Mouse (Mus musculus): ENCODE data around the gene Map4k3. TPM values are rescaled to one million over a fixed set of nuclear protein-coding genes. Genes with fewer than 3 reads are reported as not detected.

Map4k3 gene
- polyA plus RNA-seq, 1 experiment from 2014 or later, result 28.8 TPM

- H3K9ac ChIP-seq (replicated peaks; ENCODE audit: low read depth, low read length), result no peak overlapping the region
- no peaks in the 10 kb centered on the region for H3K4me1 ChIP-seq (replicated peaks; ENCODE audit: control insufficient read depth, insufficient read depth, low read length)
- ATAC-seq, result no peak
- H3K4me3 ChIP-seq (replicated peaks; ENCODE audit: low read length), result no peak overlapping the region
- no peaks in the 10 kb centered on the region for H3K27me3 ChIP-seq (replicated peaks; ENCODE audit: control insufficient read depth, insufficient read depth, low read length)
- H3K4me2 ChIP-seq (ENCODE audit: low read length), result no peak overlapping the region
- no peak overlapping the region for H3K27ac ChIP-seq (ENCODE audit: low read length)
- H3K36me3 ChIP-seq (ENCODE audit: control insufficient read depth, insufficient read depth), result no peaks in the 10 kb centered on the region
- H3K9me3 ChIP-seq (ENCODE audit: control insufficient read depth, low read length), result no peaks in the 10 kb centered on the region
- WGBS, result 74% methylated on average over 11 of the region's 11 CpGs
Measured at GRCm38 (mm10) chr17:80676859-80677535, 51.3 kb downstream of the Map4k3 start.

GRCm38 (mm10) chr17:80676211-80676610, 52.1 kb downstream of the Map4k3 start:
- no peak overlapping the region for H3K4me2 ChIP-seq (ENCODE audit: low read length)
- no peak for ATAC-seq
- no peaks in the 10 kb centered on the region for H3K4me1 ChIP-seq (replicated peaks; ENCODE audit: control insufficient read depth, insufficient read depth, low read length)
- H3K27me3 ChIP-seq (replicated peaks; ENCODE audit: control insufficient read depth, insufficient read depth, low read length), result no peaks in the 10 kb centered on the region
- no peak overlapping the region for H3K27ac ChIP-seq (ENCODE audit: low read length)
- H3K9me3 ChIP-seq (ENCODE audit: control insufficient read depth, low read length), result no peaks in the 10 kb centered on the region
- H3K9ac ChIP-seq (replicated peaks; ENCODE audit: low read depth, low read length), result no peak overlapping the region
- H3K36me3 ChIP-seq (ENCODE audit: control insufficient read depth, insufficient read depth), result no peaks in the 10 kb centered on the region
- WGBS, result 40% methylated on average over 2 of the region's 2 CpGs
- no peak overlapping the region for H3K4me3 ChIP-seq (replicated peaks; ENCODE audit: low read length)

DNA sequence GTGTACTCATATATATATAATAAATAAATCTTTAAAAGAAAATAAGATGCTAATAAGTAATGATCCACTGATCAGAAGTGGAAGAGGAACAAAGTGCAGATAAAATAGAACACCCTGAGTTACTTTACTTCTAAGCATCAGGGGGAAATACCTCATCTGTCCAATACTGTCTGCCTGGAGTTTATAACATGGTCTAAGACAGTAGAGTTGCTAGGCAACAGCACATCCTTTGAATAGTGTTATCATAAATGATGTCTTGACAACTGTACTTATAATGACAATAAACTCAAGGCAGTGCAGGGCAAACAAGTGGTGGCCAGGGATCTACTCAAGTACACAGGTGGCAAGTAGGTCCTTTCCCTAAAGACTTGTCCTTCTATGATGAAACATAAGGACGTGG, 57.9 kb downstream of the Map4k3 start:
- no peaks in the 10 kb centered on the region for H3K36me3 ChIP-seq (ENCODE audit: control insufficient read depth, insufficient read depth)
- H3K27me3 ChIP-seq (replicated peaks; ENCODE audit: control insufficient read depth, insufficient read depth, low read length), result no peaks in the 10 kb centered on the region
- 93% methylated on average over 1 of the region's 1 CpGs for WGBS
- no peaks in the 10 kb centered on the region for H3K9me3 ChIP-seq (ENCODE audit: control insufficient read depth, low read length)
- H3K4me1 ChIP-seq (replicated peaks; ENCODE audit: control insufficient read depth, insufficient read depth, low read length), result no peaks in the 10 kb centered on the region
- H3K9ac ChIP-seq (replicated peaks; ENCODE audit: low read depth, low read length), result no peak overlapping the region
- H3K4me2 ChIP-seq (ENCODE audit: low read length), result no peak overlapping the region
- ATAC-seq, result no peak
- no peak overlapping the region for H3K27ac ChIP-seq (ENCODE audit: low read length)
- no peak overlapping the region for H3K4me3 ChIP-seq (replicated peaks; ENCODE audit: low read length)

DNA sequence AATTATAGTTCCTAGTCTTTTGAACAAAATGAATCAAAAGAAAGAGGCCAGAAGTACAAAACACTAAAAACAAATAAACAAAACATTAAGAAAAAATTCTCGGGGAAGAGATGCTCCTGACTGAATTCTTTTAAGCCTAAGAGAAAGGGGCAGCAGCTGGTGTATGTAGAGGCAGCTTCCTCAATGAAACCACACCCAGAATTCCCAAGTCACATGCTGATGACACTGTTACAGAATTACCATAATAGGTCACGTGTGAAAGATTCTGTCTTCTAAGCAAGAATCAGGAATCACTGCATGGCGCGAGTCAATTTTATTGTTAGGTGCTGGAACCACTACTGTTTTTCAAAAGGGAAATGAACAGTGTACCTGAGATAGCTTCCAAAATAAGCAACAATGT, 64.7 kb downstream of the Map4k3 start:
- no peak overlapping the region for H3K4me3 ChIP-seq (replicated peaks; ENCODE audit: low read length)
- 82% methylated on average over 4 of the region's 4 CpGs for WGBS
- H3K4me1 ChIP-seq (replicated peaks; ENCODE audit: control insufficient read depth, insufficient read depth, low read length), result peaks cover 14% of the 10 kb centered on the region
- no peaks in the 10 kb centered on the region; the same call in 1 of the 2 replicates for H3K36me3 ChIP-seq (ENCODE audit: control insufficient read depth, insufficient read depth)
- H3K9ac ChIP-seq (replicated peaks; ENCODE audit: low read depth, low read length), result no peak overlapping the region
- ATAC-seq, result no peak
- no peak overlapping the region for H3K27ac ChIP-seq (ENCODE audit: low read length)
- H3K9me3 ChIP-seq (ENCODE audit: control insufficient read depth, low read length), result no peaks in the 10 kb centered on the region
- no peak overlapping the region for H3K4me2 ChIP-seq (ENCODE audit: low read length)
- H3K27me3 ChIP-seq (replicated peaks; ENCODE audit: control insufficient read depth, insufficient read depth, low read length), result no peaks in the 10 kb centered on the region

DNA sequence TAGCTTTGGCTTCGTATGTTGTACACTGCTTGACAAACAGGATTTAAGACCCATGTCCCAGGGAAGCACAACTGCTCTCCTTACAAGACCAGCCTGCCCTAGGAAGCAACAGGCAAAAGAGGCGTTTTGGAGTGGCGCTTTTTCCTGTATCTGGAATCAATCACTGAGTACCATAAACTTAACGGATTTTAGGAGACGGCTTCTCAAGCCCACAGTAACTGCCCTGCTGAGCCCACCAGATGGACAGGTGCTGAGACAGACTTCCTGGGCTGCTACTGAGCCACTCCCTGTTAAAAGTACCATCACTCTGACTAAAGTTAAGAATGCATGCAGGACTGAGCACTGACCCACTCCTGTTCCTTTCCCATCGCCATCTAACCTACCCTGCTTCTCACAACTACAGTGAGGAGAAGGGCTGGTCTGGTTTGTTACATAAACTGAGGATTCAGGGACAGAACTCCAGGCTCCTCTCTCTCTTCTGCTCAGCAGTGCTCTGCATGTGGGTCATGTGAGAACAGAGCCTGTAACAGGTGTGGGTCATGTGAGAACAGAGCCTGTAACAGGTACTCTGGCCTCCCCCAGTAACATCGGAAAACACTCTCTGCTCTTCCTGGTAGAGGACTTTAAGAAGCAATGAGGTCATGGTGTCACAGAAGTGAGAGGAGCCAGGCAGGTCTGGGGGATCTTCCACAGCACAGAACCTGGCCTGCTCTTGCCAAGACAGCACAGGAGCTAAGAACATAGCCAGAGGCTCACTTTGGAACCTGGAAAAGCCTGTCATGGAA, 65.3 kb downstream of the Map4k3 start:
- no peak overlapping the region for H3K9ac ChIP-seq (replicated peaks; ENCODE audit: low read depth, low read length)
- H3K4me3 ChIP-seq (replicated peaks; ENCODE audit: low read length), result no peak overlapping the region
- H3K27me3 ChIP-seq (replicated peaks; ENCODE audit: control insufficient read depth, insufficient read depth, low read length), result no peaks in the 10 kb centered on the region
- no peaks in the 10 kb centered on the region for H3K9me3 ChIP-seq (ENCODE audit: control insufficient read depth, low read length)
- ATAC-seq, result no peak
- H3K27ac ChIP-seq (ENCODE audit: low read length), result no peak overlapping the region
- peaks cover 14% of the 10 kb centered on the region for H3K4me1 ChIP-seq (replicated peaks; ENCODE audit: control insufficient read depth, insufficient read depth, low read length)
- no peaks in the 10 kb centered on the region; the same call in 1 of the 2 replicates for H3K36me3 ChIP-seq (ENCODE audit: control insufficient read depth, insufficient read depth)
- H3K4me2 ChIP-seq (ENCODE audit: low read length), result no peak overlapping the region
- 94% methylated on average over 7 of the region's 7 CpGs for WGBS

GRCm38 (mm10) chr17:80661896-80662295, 66.4 kb downstream of the Map4k3 start:
- Histone ChIP-seq H3K4me2 (ENCODE audit: low read length) (no peak overlapping the region), H3K36me3 (ENCODE audit: control insufficient read depth, insufficient read depth) (no peaks in the 10 kb centered on the region; the same call in 1 of the 2 replicates), H3K27ac (ENCODE audit: low read length) (no peak overlapping the region), H3K4me1 (replicated peaks; ENCODE audit: control insufficient read depth, insufficient read depth, low read length) (peaks cover 14% of the 10 kb centered on the region), H3K27me3 (replicated peaks; ENCODE audit: control insufficient read depth, insufficient read depth, low read length) (no peaks in the 10 kb centered on the region), H3K4me3 (replicated peaks; ENCODE audit: low read length) (no peak overlapping the region), H3K9me3 (ENCODE audit: control insufficient read depth, low read length) (no peaks in the 10 kb centered on the region), H3K9ac (replicated peaks; ENCODE audit: low read depth, low read length) (no peak overlapping the region)
- no peak for ATAC-seq
- 74% methylated on average over 3 of the region's 3 CpGs for WGBS

DNA sequence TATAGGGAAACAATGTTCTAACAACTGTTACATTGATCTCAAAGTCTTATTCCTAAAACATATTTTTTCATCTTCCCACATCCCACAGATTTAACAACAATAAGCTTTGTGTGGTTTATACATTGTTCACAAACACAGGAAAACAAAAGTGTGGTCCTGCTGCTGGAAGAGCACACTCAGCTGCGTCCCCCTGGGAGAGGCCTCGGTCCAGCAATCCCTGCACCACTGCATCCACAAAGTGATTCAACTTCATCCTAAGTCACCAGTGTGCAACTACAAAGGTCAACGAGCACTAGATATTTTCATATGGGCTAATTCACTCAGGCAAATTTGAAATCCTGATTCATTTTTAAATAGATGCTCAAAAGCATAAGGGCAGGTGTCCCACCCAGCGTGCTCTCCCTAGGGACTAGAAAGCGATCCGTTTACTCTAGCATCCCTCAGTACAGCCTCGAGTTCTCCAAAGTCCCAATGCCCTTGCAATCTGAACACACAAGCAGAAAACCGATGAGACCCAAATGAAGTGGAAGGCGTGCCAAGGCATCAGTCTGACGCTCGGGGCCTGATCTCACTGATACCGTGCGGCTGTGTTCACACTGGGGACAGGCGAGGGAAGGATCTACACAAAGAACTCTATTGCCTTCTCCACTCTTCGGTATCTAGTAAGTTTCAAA, 67.4 kb downstream of the Map4k3 start:
- 0 out of 2 replicates have a peak, but pooled peaks have one; percentile 29 for ATAC-seq
- H3K36me3 ChIP-seq (ENCODE audit: control insufficient read depth, insufficient read depth), result no peaks in the 10 kb centered on the region; the same call in 1 of the 2 replicates
- H3K9me3 ChIP-seq (ENCODE audit: control insufficient read depth, low read length), result no peaks in the 10 kb centered on the region
- peaks cover 14% of the 10 kb centered on the region for H3K4me1 ChIP-seq (replicated peaks; ENCODE audit: control insufficient read depth, insufficient read depth, low read length)
- no peak overlapping the region for H3K4me2 ChIP-seq (ENCODE audit: low read length)
- 66% methylated on average over 15 of the region's 15 CpGs for WGBS
- peak overlapping the region; percentile 64 for H3K27ac ChIP-seq (ENCODE audit: low read length)
- no peak overlapping the region for H3K9ac ChIP-seq (replicated peaks; ENCODE audit: low read depth, low read length)
- no peaks in the 10 kb centered on the region for H3K27me3 ChIP-seq (replicated peaks; ENCODE audit: control insufficient read depth, insufficient read depth, low read length)
- no peak overlapping the region for H3K4me3 ChIP-seq (replicated peaks; ENCODE audit: low read length)

- no peak overlapping the region for H3K4me2 ChIP-seq (ENCODE audit: low read length)
- 36% methylated on average over 2 of the region's 2 CpGs for WGBS
- H3K27me3 ChIP-seq (replicated peaks; ENCODE audit: control insufficient read depth, insufficient read depth, low read length), result no peaks in the 10 kb centered on the region
- H3K36me3 ChIP-seq (ENCODE audit: control insufficient read depth, insufficient read depth), result no peaks in the 10 kb centered on the region; the same call in 1 of the 2 replicates
- no peaks in the 10 kb centered on the region for H3K9me3 ChIP-seq (ENCODE audit: control insufficient read depth, low read length)
- H3K27ac ChIP-seq (ENCODE audit: low read length), result no peak overlapping the region
- peaks cover 14% of the 10 kb centered on the region for H3K4me1 ChIP-seq (replicated peaks; ENCODE audit: control insufficient read depth, insufficient read depth, low read length)
- peak; percentile 56; the same call in 1 of the 2 replicates for ATAC-seq
- H3K9ac ChIP-seq (replicated peaks; ENCODE audit: low read depth, low read length), result no peak overlapping the region
- H3K4me3 ChIP-seq (replicated peaks; ENCODE audit: low read length), result no peak overlapping the region
Measured at GRCm38 (mm10) chr17:80660234-80660633, 68.1 kb downstream of the Map4k3 start.

DNA sequence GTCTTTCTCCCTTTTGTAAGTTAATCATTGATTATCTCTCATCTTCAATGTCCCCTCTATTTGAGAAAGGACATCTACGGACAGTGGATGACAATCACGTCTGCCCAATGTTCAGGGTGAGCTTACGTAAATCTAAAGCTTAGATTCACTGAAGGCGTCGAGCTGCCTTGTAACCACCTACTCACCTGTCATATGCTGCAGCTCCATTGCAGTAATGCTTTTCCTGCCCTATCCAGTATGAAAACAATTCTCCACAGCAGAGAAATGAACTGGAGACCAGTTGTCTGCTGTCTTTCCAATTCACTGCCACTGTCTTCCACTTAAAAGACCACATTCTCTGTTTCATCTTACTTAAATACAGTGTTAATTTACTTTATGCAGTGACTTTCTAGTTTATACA, 68.5 kb downstream of the Map4k3 start:
- Histone ChIP-seq H3K4me1 (replicated peaks; ENCODE audit: control insufficient read depth, insufficient read depth, low read length) (peaks cover 14% of the 10 kb centered on the region), H3K36me3 (ENCODE audit: control insufficient read depth, insufficient read depth) (no peaks in the 10 kb centered on the region; the same call in 1 of the 2 replicates), H3K9me3 (ENCODE audit: control insufficient read depth, low read length) (no peaks in the 10 kb centered on the region), H3K4me2 (ENCODE audit: low read length) (no peak overlapping the region), H3K4me3 (replicated peaks; ENCODE audit: low read length) (no peak overlapping the region), H3K27ac (ENCODE audit: low read length) (peak overlapping the region; percentile 70), H3K9ac (replicated peaks; ENCODE audit: low read depth, low read length) (no peak overlapping the region), H3K27me3 (replicated peaks; ENCODE audit: control insufficient read depth, insufficient read depth, low read length) (no peaks in the 10 kb centered on the region)
- no peak for ATAC-seq
- WGBS, result 73% methylated on average over 5 of the region's 5 CpGs

All from forebrain, embryonic 16.5 days (tissue).